Mouse (Mus musculus) NIH3T3 (cell line): Measurements from ENCODE around the gene Gm45623.

Experiments
- DNase-seq: peaks from one replicate; pipeline ENCODE4 v3.0.0-alpha.2; 2012; ENCODE audit warnings: low read depth

Gene Gm45623

DNA sequence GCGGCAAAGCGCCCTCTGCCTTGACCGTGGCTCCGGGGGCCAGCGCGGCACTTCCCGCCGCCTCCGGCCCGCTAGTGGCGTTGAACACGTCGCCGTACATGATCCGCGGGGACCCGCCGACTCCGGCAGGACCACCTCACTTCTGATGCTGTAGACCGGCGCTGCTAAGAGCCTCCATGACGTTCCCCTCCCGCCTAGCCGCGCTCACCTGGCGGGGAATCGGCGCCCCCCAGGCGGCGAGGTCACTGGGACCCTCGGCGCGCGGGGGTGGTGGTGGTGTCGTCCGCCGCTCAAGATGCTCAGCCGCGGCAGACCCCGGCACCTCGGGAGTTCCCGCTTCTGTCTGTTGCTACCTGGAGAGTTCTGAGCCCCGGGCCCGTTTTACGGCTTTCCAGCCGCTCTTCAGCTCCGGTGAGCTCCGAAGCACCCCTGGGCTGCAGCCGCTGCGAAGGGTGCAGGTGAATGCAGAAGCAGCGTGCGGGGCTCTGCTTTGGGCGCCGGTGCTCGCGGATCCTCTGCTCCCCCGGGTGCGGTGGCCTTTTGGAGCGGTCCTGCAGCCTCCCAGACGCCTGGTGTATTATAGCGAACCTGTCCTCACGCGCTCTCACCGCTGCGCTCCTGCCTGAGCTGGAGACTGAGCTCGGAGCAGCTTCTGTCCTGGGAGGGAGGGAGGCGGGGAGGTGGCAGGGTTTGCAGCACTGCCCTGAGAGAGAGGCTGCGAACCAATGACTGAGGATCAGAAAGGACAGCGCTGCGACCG, at the start of gene Gm45623:
Gene Gm45623, minus strand, starts transcription at position 636 of the 760 bp plus-strand sequence.
- no peak for DNase-seq

DNA sequence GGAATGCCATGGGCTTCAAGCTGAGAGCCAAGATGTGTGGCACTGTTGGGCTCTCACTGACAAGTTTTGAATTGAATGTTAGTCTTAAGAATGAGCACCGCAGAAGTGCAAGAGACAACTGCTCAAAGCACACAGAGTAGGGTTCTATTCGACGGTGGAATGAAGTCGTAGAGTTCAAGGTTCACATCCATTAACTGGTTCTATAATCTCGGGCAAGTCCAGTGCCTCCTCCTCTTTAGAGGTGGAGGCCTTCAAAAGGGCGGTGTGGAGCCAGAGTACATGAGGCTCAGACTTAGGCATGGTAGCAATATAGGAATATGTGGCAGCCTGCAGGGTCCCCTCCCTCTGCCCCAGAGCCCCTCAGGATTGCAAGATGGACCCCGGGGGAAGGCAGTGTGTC, 43.8 kb upstream of the Gm45623 start:
- DNase-seq, result no peak

- DNase-seq, result no peak
These were observed 41.9 kb upstream of the Gm45623 start for GRCm38 (mm10) chr13:56795501-56795900.

DNA sequence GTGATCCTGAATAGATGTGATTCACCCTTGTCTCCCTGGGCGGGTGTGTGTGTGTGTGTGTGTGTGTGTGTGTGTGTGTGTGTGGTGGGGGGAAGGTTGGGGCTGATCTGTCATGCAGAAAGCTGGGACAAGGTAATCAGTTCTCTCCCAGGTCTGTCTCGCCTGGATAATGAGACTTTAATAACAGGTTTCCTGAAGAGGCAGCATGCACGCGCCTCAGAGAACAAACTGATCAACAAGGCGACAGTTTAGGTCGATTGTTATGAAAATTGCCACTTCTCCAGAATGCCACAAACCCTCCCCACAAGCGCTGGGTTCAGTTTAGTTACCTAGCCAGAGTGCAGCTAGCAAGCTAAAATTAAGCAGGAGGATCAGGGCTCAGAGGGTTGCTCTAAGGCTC, 40.8 kb upstream of the Gm45623 start:
- peak; percentile 12 for DNase-seq

DNA sequence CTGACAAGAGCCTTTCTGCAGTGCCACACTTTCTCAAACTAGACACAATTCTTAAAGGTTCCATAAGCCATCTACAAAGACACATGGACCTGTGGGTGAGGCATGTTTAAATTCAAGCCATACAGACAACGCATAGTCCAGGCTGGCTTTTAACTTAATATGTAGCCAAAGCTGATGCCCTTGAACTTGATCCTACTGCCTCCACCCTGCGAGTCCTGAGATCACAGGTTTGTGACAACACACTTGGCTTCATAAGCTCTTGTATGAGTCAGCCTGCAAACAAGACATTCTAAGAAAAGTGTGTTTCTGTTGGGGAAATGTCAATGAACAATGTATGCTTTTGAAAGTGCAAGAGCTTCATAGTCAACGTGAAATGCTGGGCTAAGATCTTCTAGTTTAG, 39.2 kb upstream of the Gm45623 start:
- DNase-seq, result peak; percentile 22

GRCm38 (mm10) chr13:56790683-56791082, 37.1 kb upstream of the Gm45623 start:
- DNase-seq, result no peak

GRCm38 (mm10) chr13:56782621-56783020, 29.0 kb upstream of the Gm45623 start:
- no peak for DNase-seq

- DNase-seq, result no peak
These were observed 28.1 kb upstream of the Gm45623 start for GRCm38 (mm10) chr13:56781697-56782096.

- no peak for DNase-seq
These were observed 27.3 kb upstream of the Gm45623 start for GRCm38 (mm10) chr13:56780746-56781469.

GRCm38 (mm10) chr13:56774304-56774703, 20.7 kb upstream of the Gm45623 start:
- DNase-seq, result no peak

DNA sequence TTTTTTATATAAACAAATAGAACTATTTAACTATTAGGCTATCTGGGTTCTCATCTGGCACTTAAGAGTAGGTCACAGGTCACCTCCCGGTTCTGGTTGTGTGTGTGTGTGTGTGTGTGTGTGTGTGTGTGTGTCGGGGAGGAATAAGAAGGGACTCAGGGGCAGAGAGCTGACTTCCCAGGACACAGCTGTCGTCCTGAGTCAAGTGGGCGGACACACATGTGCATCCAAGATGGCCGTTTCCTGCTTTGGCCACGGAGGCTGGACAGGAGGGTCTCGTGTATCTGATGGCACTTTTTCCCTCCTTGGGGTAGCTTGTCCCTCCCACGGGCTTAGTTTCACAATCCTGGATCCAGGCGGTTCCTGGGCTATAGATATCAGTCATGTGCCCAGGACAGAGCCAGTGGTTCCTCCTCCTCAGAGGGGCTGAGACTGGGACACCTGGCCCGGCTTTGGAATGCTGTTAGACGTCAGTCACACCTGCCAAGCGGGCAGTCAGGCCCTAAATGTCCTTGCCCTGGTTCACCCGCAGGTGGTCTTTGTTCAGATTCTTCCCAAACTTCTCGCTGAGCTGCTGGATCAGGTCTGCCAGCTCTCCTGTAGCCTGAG, 19.7 kb upstream of the Gm45623 start:
- no peak for DNase-seq

- peak; percentile 4 for DNase-seq
These were observed 19.0 kb upstream of the Gm45623 start for GRCm38 (mm10) chr13:56772592-56772991.

DNA sequence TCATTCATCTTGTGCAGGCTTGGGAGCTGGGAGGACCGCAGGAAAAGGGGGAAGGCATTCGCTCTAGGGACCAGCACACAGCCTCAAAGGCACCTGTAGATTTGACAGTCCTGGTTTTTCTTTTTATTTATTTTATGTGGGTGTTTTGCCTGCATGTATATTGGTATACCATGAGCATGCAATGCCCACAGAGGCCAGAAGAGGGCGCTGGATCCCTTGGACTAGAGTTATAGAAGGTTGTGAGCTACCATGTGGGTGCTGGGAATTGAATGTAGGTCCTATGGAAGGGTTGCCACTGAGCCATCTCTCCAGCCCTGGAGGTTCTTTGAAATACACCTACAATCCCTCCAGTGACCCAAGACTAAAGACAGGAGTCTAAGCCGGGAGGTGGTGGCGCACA, 17.2 kb upstream of the Gm45623 start:
- no peak for DNase-seq

- DNase-seq, result no peak
These were observed 16.5 kb upstream of the Gm45623 start for GRCm38 (mm10) chr13:56770136-56770578.

- no peak for DNase-seq
These were observed 15.8 kb upstream of the Gm45623 start for GRCm38 (mm10) chr13:56769431-56769830.

DNA sequence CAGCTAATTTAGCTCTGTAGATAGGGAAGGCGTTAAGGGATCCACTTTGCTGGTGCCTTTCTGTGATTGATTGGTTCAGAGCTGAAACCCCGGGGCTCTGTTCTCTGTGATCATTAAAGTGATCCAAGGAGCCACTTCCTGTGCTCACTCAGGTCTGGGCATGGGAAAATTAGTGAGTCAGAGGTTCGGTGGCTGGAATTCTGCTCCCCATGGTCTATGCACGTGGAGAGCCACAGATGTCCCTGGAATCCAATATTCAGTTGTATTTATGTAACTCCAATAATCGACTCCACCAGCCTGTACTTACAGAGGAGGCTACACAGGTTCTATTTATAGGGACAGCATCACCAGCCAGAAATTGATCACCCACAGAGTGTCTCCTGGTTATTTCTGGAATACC, 12.6 kb upstream of the Gm45623 start:
- no peak for DNase-seq

DNA sequence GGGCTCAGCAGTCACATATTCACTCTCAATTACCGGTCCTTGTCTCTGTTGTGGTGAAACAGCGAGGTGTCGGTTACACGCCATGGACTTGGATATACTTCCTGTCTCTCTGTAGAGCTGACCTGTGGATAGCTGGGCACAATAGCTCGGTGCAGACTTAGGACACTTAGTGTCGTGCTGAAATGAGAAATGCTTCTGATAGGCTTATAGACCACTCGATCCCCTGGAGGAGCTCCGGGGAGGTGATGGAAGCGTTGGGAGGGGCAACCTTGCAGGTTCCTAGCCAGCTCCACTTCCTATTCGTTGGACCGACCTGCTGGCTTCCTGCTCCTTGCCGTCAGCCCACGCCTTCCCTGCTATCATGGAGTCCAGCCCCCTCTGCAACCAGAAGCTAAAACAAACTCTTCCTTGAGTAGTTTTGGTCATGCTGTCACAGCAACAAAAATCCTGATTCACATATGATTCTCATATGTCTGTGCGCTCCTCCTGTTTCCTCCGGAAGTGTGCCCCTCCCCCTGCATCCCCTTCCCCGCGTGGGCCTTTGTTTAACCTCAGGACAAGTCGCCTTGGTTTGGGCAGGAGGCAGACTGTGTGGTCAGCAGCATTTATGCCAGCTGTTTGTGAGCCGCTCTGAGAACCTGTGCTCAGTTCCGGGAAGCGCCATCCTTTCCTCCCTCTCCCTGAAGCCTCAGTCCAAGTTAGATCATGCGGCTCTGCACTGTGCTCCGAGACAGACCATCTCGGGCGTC, 11.8 kb upstream of the Gm45623 start:
- DNase-seq, result no peak

DNA sequence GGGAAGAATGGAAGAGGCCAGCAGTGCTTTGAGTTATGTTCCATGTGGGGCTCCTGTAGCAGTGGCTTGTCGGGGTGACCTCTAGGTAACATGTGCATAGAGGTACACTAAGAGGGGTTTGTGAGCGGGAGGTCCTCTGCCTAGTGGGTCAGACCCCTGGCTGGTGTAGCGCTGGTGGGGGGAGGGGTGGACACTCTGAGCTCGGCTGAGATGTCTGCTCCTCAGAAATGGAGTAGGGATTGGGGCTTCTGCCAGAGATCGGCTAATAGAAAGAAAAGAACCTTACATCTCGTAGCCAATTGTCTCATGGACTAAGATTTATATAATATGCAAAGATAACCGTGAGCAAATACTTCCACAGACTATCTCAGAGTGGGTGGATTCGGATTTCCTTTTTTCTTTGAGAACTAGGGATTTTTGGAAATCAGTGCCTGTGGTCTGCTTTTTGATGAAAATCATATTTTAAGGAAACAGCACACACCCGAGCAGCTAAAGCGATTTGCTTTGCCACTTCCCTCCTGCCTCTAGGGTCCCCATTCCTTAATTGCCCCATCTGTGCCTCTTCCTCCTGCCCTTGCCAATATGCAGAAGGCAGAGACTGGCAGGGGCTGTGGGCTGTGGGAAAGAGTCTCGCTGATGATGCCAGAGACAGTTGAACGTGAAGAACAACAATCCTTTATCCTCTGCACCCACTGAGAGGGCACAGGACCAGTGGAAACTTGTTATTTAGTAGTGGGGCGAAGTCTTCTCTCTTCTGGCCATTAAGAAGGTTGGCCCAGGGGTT, 9.0 kb upstream of the Gm45623 start:
- no peak for DNase-seq

GRCm38 (mm10) chr13:56758492-56758891, 4.9 kb upstream of the Gm45623 start:
- peak; percentile 78 for DNase-seq

GRCm38 (mm10) chr13:56757201-56757600, 3.6 kb upstream of the Gm45623 start:
- no peak for DNase-seq

- DNase-seq, result peak; percentile 2
These were observed 2.2 kb upstream of the Gm45623 start for GRCm38 (mm10) chr13:56755871-56756270.
